Mouse (Mus musculus): ENCODE data around the gene Gnas. TPM values are rescaled to one million over a fixed set of nuclear protein-coding genes. Genes with fewer than 3 reads are reported as not detected.

Gene Gnas
- polyA plus RNA-seq, 1 experiment = 173 TPM

DNA sequence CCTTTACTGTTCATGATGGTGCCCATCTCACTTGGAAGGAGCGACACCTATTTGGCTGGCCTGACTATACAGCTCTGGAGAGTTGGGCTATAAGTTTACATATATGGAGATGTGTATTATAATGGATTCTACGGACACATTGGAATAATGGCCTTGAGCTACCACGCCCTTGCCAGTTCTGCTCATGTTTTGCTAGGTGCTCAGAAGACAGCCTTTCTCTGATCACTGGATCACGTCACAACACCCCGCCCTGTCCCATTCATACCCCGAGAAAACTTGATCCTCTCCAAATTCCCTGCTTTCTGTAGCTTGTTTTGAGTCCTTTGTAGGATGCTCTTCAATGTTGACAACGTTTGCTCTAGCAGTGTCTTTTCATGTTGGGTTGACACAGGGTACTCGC, 19.9 kb upstream of the Gnas start:
- Histone ChIP-seq H3K4me3 (replicated peaks; ENCODE audit: control insufficient read depth, low read depth, low read length) (no peak overlapping the region), H3K4me1 (ENCODE audit: control insufficient read depth, insufficient read depth, low read length) (no peaks in the 10 kb centered on the region), H3K27ac (ENCODE audit: control insufficient read depth, insufficient read depth, low read depth, low read length, poor library complexity) (no peak overlapping the region)
- WGBS = 75% methylated on average over 8 of the region's 8 CpGs
- no peak for TF ChIP-seq CTCF (IDR thresholded peaks at IDR 0.05; ENCODE audit: control insufficient read depth, insufficient read depth, low read length)
- no peak for TF ChIP-seq POLR2A (IDR thresholded peaks at IDR 0.05; ENCODE audit: borderline replicate concordance, control insufficient read depth, low read depth, low read length)

DNA sequence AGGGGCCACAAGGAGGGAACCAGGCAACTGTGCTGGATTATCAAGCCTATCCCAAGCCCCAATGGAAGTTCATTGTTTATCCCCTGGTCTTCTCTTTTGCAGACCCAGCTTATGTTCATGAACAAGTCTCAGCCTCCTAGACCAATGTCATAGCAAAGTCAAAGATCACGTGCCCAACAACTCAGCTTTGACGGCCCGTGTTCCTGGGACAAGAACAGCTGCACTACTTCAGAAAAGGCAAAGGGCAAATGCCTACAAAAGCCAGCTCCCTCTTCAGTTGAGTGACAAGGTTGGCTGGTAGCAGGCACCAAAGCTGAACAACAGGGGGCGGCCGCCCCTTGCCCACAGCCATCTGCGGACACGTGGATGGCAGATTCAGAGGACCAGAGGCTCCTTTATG, 13.7 kb upstream of the Gnas start:
- 90% methylated on average over 7 of the region's 7 CpGs for WGBS
- Histone ChIP-seq H3K27ac (ENCODE audit: control insufficient read depth, insufficient read depth, low read depth, low read length, poor library complexity) (no peak overlapping the region), H3K4me1 (ENCODE audit: control insufficient read depth, insufficient read depth, low read length) (no peaks in the 10 kb centered on the region), H3K4me3 (replicated peaks; ENCODE audit: control insufficient read depth, low read depth, low read length) (no peak overlapping the region)
- TF ChIP-seq CTCF (IDR thresholded peaks at IDR 0.05; ENCODE audit: control insufficient read depth, insufficient read depth, low read length) (no peak), POLR2A (IDR thresholded peaks at IDR 0.05; ENCODE audit: borderline replicate concordance, control insufficient read depth, low read depth, low read length) (no peak)

DNA sequence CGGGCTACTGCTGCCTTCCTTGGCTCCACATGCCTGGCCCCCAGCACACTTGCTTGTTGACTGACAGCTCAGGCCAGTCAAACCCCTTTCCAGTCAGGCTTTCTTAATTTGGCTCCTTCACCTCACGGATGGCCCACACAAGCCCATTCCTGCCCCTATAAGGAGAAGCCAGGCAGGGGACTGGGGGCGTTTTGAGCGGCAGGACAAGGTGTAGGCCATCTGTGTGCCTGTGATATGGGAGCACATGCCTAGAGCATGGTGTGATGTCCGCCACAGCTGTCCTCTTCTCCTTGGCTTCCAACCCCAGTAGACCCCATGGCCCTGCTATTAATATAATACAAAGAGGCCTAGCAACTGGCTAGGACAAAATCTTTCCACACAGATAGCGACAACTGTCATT, 12.7 kb upstream of the Gnas start:
- 79% methylated on average over 6 of the region's 6 CpGs for WGBS
- Histone ChIP-seq H3K4me1 (ENCODE audit: control insufficient read depth, insufficient read depth, low read length) (no peaks in the 10 kb centered on the region), H3K4me3 (replicated peaks; ENCODE audit: control insufficient read depth, low read depth, low read length) (no peak overlapping the region), H3K27ac (ENCODE audit: control insufficient read depth, insufficient read depth, low read depth, low read length, poor library complexity) (no peak overlapping the region)
- no peak for TF ChIP-seq POLR2A (IDR thresholded peaks at IDR 0.05; ENCODE audit: borderline replicate concordance, control insufficient read depth, low read depth, low read length)
- TF ChIP-seq CTCF (IDR thresholded peaks at IDR 0.05; ENCODE audit: control insufficient read depth, insufficient read depth, low read length) = no peak

DNA sequence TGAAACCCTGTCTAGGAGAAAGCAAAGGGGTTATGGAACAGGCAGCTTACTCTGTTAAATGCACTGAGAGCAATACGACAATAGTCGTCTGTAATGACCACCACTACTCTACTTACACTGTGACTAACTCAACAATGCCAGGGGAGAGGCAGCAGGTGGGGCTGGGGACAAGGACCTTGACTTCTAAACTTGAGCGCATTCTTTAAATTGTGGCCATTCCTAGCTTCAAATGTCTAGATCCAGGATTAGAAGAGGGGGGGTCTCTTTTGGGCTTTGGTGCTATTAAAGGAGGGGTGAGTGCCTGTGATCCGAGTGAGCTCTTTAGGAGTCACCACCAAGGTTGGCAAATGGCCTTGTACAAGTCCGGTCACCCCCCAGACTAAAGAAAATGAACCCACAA, 11.0 kb upstream of the Gnas start:
- TF ChIP-seq POLR2A (IDR thresholded peaks at IDR 0.05; ENCODE audit: borderline replicate concordance, control insufficient read depth, low read depth, low read length) (no peak), CTCF (IDR thresholded peaks at IDR 0.05; ENCODE audit: control insufficient read depth, insufficient read depth, low read length) (no peak)
- Histone ChIP-seq H3K4me3 (replicated peaks; ENCODE audit: control insufficient read depth, low read depth, low read length) (no peak overlapping the region), H3K4me1 (ENCODE audit: control insufficient read depth, insufficient read depth, low read length) (no peaks in the 10 kb centered on the region), H3K27ac (ENCODE audit: control insufficient read depth, insufficient read depth, low read depth, low read length, poor library complexity) (no peak overlapping the region)
- 88% methylated on average over 5 of the region's 5 CpGs for WGBS

DNA sequence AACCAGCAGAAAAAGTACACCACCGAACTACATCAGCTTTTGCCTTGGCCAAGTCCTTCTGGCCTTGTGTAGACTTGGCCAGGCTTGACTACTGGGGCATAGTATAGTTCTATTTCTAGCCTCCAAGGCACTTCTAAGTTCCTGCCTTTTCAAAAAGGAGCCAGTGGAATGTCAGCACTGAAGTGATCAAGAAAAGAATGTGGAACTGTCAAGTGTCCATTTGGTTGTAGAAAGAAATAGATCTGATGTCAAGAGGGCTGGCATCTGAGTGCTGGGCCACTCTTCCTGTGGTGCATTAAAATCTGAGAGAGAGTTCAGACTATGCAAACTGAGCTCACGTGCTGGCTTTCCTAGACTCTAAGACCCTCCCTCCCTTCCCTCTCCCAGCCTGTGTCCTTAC, 10.2 kb upstream of the Gnas start:
- TF ChIP-seq POLR2A (IDR thresholded peaks at IDR 0.05; ENCODE audit: borderline replicate concordance, control insufficient read depth, low read depth, low read length) (no peak), CTCF (IDR thresholded peaks at IDR 0.05; ENCODE audit: control insufficient read depth, insufficient read depth, low read length) (no peak)
- H3K4me3 ChIP-seq (replicated peaks; ENCODE audit: control insufficient read depth, low read depth, low read length) = no peak overlapping the region
- 66% methylated on average over 2 of the region's 2 CpGs for WGBS
- no peaks in the 10 kb centered on the region for H3K4me1 ChIP-seq (ENCODE audit: control insufficient read depth, insufficient read depth, low read length)
- no peak overlapping the region; the same call in 1 of the 2 replicates for H3K27ac ChIP-seq (ENCODE audit: control insufficient read depth, insufficient read depth, low read depth, low read length, poor library complexity)

DNA sequence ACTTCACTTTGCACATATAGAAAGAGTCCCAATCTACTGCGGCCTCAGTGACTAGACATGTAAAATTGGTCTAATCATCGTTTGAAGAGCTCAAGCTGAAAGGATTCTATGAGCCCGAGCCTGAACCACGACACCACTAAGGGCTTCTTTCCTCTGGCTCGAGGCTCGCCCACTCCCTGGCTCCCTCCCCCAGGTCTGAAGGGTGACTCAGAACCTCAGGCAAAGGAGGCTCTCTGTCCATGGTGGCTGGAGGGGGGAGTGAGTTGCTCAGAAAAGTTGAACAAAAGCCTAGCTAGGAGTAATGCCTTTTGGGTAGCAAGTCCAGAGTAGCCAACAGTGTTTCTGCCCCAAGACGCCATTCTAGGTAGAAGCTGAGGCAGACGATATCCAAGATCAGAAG, 4.3 kb upstream of the Gnas start:
- no peak overlapping the region for H3K4me3 ChIP-seq (replicated peaks; ENCODE audit: control insufficient read depth, low read depth, low read length)
- H3K4me1 ChIP-seq (ENCODE audit: control insufficient read depth, insufficient read depth, low read length) = no peaks in the 10 kb centered on the region
- TF ChIP-seq CTCF (IDR thresholded peaks at IDR 0.05; ENCODE audit: control insufficient read depth, insufficient read depth, low read length) (no peak), POLR2A (IDR thresholded peaks at IDR 0.05; ENCODE audit: borderline replicate concordance, control insufficient read depth, low read depth, low read length) (no peak)
- WGBS = 77% methylated on average over 8 of the region's 8 CpGs
- H3K27ac ChIP-seq (ENCODE audit: control insufficient read depth, insufficient read depth, low read depth, low read length, poor library complexity) = no peak overlapping the region

DNA sequence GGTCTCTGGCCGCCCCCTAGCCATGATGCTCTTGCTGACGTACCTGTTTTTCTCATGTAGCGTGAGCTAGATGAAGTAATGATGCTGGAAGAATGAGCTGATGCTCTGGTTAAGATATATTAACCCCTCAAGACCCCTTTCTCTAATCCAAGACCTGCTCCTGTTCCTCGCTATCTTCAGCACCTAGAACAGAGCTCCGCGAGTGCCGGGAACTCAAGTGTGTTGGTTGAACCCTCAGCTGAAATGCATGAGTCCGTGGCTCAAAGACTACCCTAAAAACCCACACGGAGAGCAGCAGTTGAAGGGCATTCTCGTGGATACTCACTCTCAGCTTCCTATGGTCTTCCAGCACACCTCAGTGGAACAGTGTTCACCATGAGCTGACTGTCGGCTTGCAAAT, 779 bp upstream of the Gnas start:
- no peak for TF ChIP-seq POLR2A (IDR thresholded peaks at IDR 0.05; ENCODE audit: borderline replicate concordance, control insufficient read depth, low read depth, low read length)
- TF ChIP-seq CTCF (IDR thresholded peaks at IDR 0.05; ENCODE audit: control insufficient read depth, insufficient read depth, low read length) = no peak
- Histone ChIP-seq H3K4me3 (replicated peaks; ENCODE audit: control insufficient read depth, low read depth, low read length) (no peak overlapping the region), H3K4me1 (ENCODE audit: control insufficient read depth, insufficient read depth, low read length) (no peaks in the 10 kb centered on the region), H3K27ac (ENCODE audit: control insufficient read depth, insufficient read depth, low read depth, low read length, poor library complexity) (no peak overlapping the region)
- 51% methylated on average over 11 of the region's 11 CpGs for WGBS

DNA sequence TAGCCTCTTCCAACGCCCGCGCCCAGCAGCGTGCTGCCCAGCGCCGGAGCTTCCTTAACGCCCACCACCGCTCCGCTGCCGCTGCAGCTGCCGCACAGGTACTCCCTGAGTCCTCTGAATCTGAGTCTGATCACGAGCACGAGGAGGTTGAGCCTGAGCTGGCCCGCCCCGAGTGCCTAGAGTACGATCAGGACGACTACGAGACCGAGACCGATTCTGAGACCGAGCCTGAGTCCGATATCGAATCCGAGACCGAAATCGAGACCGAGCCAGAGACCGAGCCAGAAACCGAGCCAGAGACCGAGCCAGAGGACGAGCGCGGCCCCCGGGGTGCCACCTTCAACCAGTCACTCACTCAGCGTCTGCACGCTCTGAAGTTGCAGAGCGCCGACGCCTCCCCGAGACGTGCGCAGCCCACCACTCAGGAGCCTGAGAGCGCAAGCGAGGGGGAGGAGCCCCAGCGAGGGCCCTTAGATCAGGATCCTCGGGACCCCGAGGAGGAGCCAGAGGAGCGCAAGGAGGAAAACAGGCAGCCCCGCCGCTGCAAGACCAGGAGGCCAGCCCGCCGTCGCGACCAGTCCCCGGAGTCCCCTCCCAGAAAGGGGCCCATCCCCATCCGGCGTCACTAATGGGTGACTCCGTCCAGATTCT, 812 bp downstream of the Gnas start:
- 51% methylated on average over 58 of the region's 58 CpGs for WGBS
- Histone ChIP-seq H3K4me1 (ENCODE audit: control insufficient read depth, insufficient read depth, low read length) (peaks cover 1% of the 10 kb centered on the region; the same call in 1 of the 2 replicates), H3K27ac (ENCODE audit: control insufficient read depth, insufficient read depth, low read depth, low read length, poor library complexity) (no peak overlapping the region), H3K4me3 (replicated peaks; ENCODE audit: control insufficient read depth, low read depth, low read length) (no peak overlapping the region)
- no peak for TF ChIP-seq POLR2A (IDR thresholded peaks at IDR 0.05; ENCODE audit: borderline replicate concordance, control insufficient read depth, low read depth, low read length)
- TF ChIP-seq CTCF (IDR thresholded peaks at IDR 0.05; ENCODE audit: control insufficient read depth, insufficient read depth, low read length) = no peak
